Comparison of ENCODE assay signal across 23 mouse cellular contexts in the genomic region with DNA sequence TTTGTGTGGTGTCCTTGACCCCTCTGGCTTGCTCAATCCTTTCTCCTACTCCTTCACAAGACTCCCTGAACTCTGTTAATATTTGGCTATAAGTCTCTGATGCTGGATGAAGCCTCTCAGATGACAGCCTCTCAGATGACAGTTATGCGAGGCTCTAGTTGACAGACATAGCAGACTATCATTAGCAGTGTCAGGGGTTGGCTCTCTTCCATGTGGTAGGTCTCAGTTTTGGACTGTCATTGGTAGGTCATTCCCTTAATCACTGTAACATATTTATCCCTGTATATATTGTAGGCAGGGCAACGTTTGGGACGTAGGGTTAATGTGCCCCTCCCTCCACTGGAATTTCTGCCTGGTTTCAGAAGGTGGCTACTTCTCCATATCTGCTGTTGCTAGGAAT. TPM values are rescaled to one million over a fixed set of nuclear protein-coding genes. Genes with fewer than 3 reads are reported as not detected.
DNase-seq lines count a peak whose midpoint lies in the region; ATAC-seq and TF ChIP-seq lines count a peak whose summit lies in the region.
"Had no signal": no experiment of that assay in that cellular context is flagged by ENCODE, and none has a peak within 500 bp of the region (broad histone marks: within the 10 kb centered on the region; RNA-seq: fewer than 3 reads in every experiment).

No protein-coding gene starts in this region.

- H3K4me3 ChIP-seq in liver, adult 2 months (ENCODE audit: insufficient read depth, low read depth, low read length): no peak overlapping the region
- no peak overlapping the region for H3K4me3 ChIP-seq in lung, embryonic 14.5 days (ENCODE audit: low read depth, low read length)
- no peak overlapping the region for H3K4me3 ChIP-seq in lung, embryonic 16.5 days (ENCODE audit: low read length)
- no peak overlapping the region for H3K4me3 ChIP-seq in midbrain, embryonic 11.5 days (ENCODE audit: low read depth, low read length)
- no peak overlapping the region for H3K4me3 ChIP-seq in midbrain, postnatal 0 days (ENCODE audit: low read depth, low read length)

- H3K79me2 ChIP-seq in liver, adult 2 months (ENCODE audit: control insufficient read depth, insufficient read depth, low read length): no peaks in the 10 kb centered on the region

- ATAC-seq in lung, embryonic 14.5 days (ENCODE audit: insufficient read depth): peak; percentile 85
- peak; percentile 43; the same call in 1 of the 2 replicates for ATAC-seq in lung, embryonic 16.5 days (ENCODE audit: low read depth)
- peak; percentile 40; the same call in 1 of the 2 replicates for ATAC-seq in midbrain, embryonic 11.5 days (ENCODE audit: low FRiP score)
- no peak for ATAC-seq in midbrain, postnatal 0 days (ENCODE audit: low FRiP score)
- ATAC-seq: activated CD4-positive, CD25-positive, alpha-beta regulatory T cell, adult 4 months; CD4-positive, CD25-positive, alpha-beta regulatory T cell, adult 4 months; Patski had no signal

- H3K27me3 ChIP-seq in liver, adult 2 months (ENCODE audit: control insufficient read depth, insufficient read depth, low read length): no peaks in the 10 kb centered on the region
- no peaks in the 10 kb centered on the region for H3K27me3 ChIP-seq in lung, embryonic 14.5 days (ENCODE audit: insufficient read depth, low read length)
- no peaks in the 10 kb centered on the region for H3K27me3 ChIP-seq in lung, embryonic 16.5 days (ENCODE audit: control insufficient read depth, insufficient read depth, low read depth, low read length)
- H3K27me3 ChIP-seq in midbrain, embryonic 11.5 days (ENCODE audit: control insufficient read depth, insufficient read depth, low read length): no peaks in the 10 kb centered on the region
- H3K27me3 ChIP-seq in midbrain, postnatal 0 days (ENCODE audit: insufficient read depth, low read length): no peaks in the 10 kb centered on the region
- H3K27me3 ChIP-seq: CH12.LX, Patski had no signal

- WGBS in liver, adult 2 months: 72% methylated on average over 3 of the region's 3 CpGs
- 38% methylated on average over 3 of the region's 3 CpGs for WGBS in lung, embryonic 14.5 days
- 35% methylated on average over 3 of the region's 3 CpGs for WGBS in lung, embryonic 16.5 days
- WGBS in midbrain, embryonic 11.5 days: 93% methylated on average over 3 of the region's 3 CpGs
- WGBS in midbrain, postnatal 0 days: 91% methylated on average over 3 of the region's 3 CpGs

- no peak for TF ChIP-seq POLR2A in liver, adult 2 months (IDR thresholded peaks at IDR 0.05; ENCODE audit: extremely low read depth, insufficient read depth, low read length)

- H3K9me3 ChIP-seq in lung, embryonic 14.5 days (ENCODE audit: low read depth, low read length): no peaks in the 10 kb centered on the region
- no peaks in the 10 kb centered on the region for H3K9me3 ChIP-seq in lung, embryonic 16.5 days (ENCODE audit: control insufficient read depth, low read length)
- H3K9me3 ChIP-seq in midbrain, embryonic 11.5 days (ENCODE audit: control insufficient read depth, low read length): no peaks in the 10 kb centered on the region
- H3K9me3 ChIP-seq in midbrain, postnatal 0 days (ENCODE audit: low read length): no peaks in the 10 kb centered on the region
- H3K9me3 ChIP-seq: G1E had no signal

- no peak for TF ChIP-seq CTCF in liver, adult 2 months (IDR thresholded peaks at IDR 0.05; ENCODE audit: low read depth, low read length)
- no peak for TF ChIP-seq CTCF in lung, embryonic 14.5 days (IDR thresholded peaks at IDR 0.05; ENCODE audit: low read depth)
- TF ChIP-seq CTCF in midbrain, postnatal 0 days (IDR thresholded peaks at IDR 0.05): no peak

- no peak overlapping the region for H3K27ac ChIP-seq in liver, adult 2 months (replicated peaks; ENCODE audit: insufficient read depth, low read depth, low read length)
- H3K27ac ChIP-seq in lung, embryonic 14.5 days (ENCODE audit: low read depth): no peak overlapping the region
- H3K27ac ChIP-seq in lung, embryonic 16.5 days (ENCODE audit: low read length): no peak overlapping the region
- H3K27ac ChIP-seq in midbrain, embryonic 11.5 days (ENCODE audit: low read depth, low read length): no peak overlapping the region
- H3K27ac ChIP-seq in midbrain, postnatal 0 days (ENCODE audit: low read depth, low read length): no peak overlapping the region

- peak; percentile 6 for DNase-seq in liver, adult 2 months (ENCODE audit: extremely low read depth, low read depth, low spot score)
- no peak for DNase-seq in liver
- DNase-seq in lung, embryonic 14.5 days: peak; percentile 67
- no peak for DNase-seq in lung, adult 18-20 months
- DNase-seq in lung, postnatal 14 days: no peak
- DNase-seq in midbrain, embryonic 11.5 days (ENCODE audit: low spot score, missing footprints): no peak
- no peak for DNase-seq in midbrain, postnatal 0 days (ENCODE audit: low spot score)
- DNase-seq: adrenal gland, adult 2 months; adrenal gland, adult 8-10 months; adrenal gland, postnatal 10 days; adrenal gland, postnatal 14 days; adrenal gland, postnatal 25 days; adrenal gland, postnatal 36 days; B cell, adult 2 months; cerebellum, adult 11 months; cerebellum, adult 11-12 months had no signal

- no peaks in the 10 kb centered on the region for H3K4me1 ChIP-seq in liver, adult 2 months (ENCODE audit: control insufficient read depth, insufficient read depth, low read length)
- no peaks in the 10 kb centered on the region for H3K4me1 ChIP-seq in lung, embryonic 14.5 days (ENCODE audit: insufficient read depth)
- H3K4me1 ChIP-seq in lung, embryonic 16.5 days (replicated peaks; ENCODE audit: control insufficient read depth, insufficient read depth, low read length): no peaks in the 10 kb centered on the region
- no peaks in the 10 kb centered on the region for H3K4me1 ChIP-seq in midbrain, embryonic 11.5 days (ENCODE audit: control insufficient read depth, insufficient read depth, low read length)
- H3K4me1 ChIP-seq in midbrain, postnatal 0 days (ENCODE audit: insufficient read depth, low read length): no peaks in the 10 kb centered on the region

- no peak overlapping the region for H3K4me2 ChIP-seq in lung, embryonic 14.5 days
- H3K4me2 ChIP-seq in lung, embryonic 16.5 days (ENCODE audit: low read depth, low read length): no peak overlapping the region
- H3K4me2 ChIP-seq in midbrain, embryonic 11.5 days: no peak overlapping the region
- H3K4me2 ChIP-seq in midbrain, postnatal 0 days (ENCODE audit: low read depth, low read length, poor library complexity, severe bottlenecking): no peak overlapping the region

- no peaks in the 10 kb centered on the region for H3K36me3 ChIP-seq in liver, adult 2 months (ENCODE audit: control insufficient read depth, insufficient read depth, low read length)
- H3K36me3 ChIP-seq in lung, embryonic 14.5 days (ENCODE audit: insufficient read depth): no peaks in the 10 kb centered on the region
- no peaks in the 10 kb centered on the region for H3K36me3 ChIP-seq in lung, embryonic 16.5 days (ENCODE audit: control insufficient read depth, insufficient read depth, low read length)
- H3K36me3 ChIP-seq in midbrain, embryonic 11.5 days (ENCODE audit: control insufficient read depth, insufficient read depth, low read length): no peaks in the 10 kb centered on the region
- no peaks in the 10 kb centered on the region for H3K36me3 ChIP-seq in midbrain, postnatal 0 days (ENCODE audit: insufficient read depth, low read length)
- H3K36me3 ChIP-seq: G1E had no signal

- no peak overlapping the region for H3K9ac ChIP-seq in liver, adult 2 months (ENCODE audit: low read depth, low read length)
- no peak overlapping the region for H3K9ac ChIP-seq in lung, embryonic 14.5 days
- H3K9ac ChIP-seq in lung, embryonic 16.5 days (ENCODE audit: low read length): no peak overlapping the region
- H3K9ac ChIP-seq in midbrain, embryonic 11.5 days (ENCODE audit: low read length): no peak overlapping the region
- H3K9ac ChIP-seq in midbrain, postnatal 0 days (replicated peaks; ENCODE audit: low read length, poor library complexity, severe bottlenecking): no peak overlapping the region

RNA-seq across cellular contexts. Expression of gene Fstl5, which starts 22.9 kb away (rescaled TPM):
- total RNA-seq in liver, adult 2 months (2014; rRNA removed): 0.07 TPM in 1 of 2 replicates, not detected in the other
- not detected in 2 replicates for polyA plus RNA-seq in liver, adult 2 months (2012; rRNA removed)
- 0.22 and 0.43 TPM in 2 replicates for polyA plus RNA-seq in lung, embryonic 14.5 days (2014; fragmentation: Nextera tagmentation; extraction: Ambion mirVana)
- 0.53 and 0.57 TPM in 2 replicates for polyA plus RNA-seq in lung, embryonic 16.5 days (2015; fragmentation: Nextera tagmentation; extraction: Ambion mirVana)
- polyA plus RNA-seq in midbrain, embryonic 11.5 days (2014; fragmentation: Nextera tagmentation; extraction: Ambion mirVana): 9.5 and 13.3 TPM in 2 replicates
- total RNA-seq in midbrain, postnatal 0 days (2014; rRNA removed): 60.9 and 71.7 TPM in 2 replicates
- polyA plus RNA-seq in midbrain, postnatal 0 days (2015; fragmentation: Nextera tagmentation; extraction: Ambion mirVana): 46.2 and 47.9 TPM in 2 replicates
- total RNA-seq: CH12.LX had no signal
- polyA plus RNA-seq: activated CD4-positive, CD25-positive, alpha-beta regulatory T cell, adult 4 months; C2C12; CD4-positive, CD25-positive, alpha-beta regulatory T cell, adult 4 months; G1E; Patski had no signal

Comparison
In these comparisons a context has a peak if more than half of its experiments do, and no peak if none do; other contexts are left out.
1. DNase-seq: peak in liver, adult 2 months (single experiment) and lung, embryonic 14.5 days (single experiment); none in liver (single experiment), lung, adult 18-20 months (0 of 2), lung, postnatal 14 days (single experiment), midbrain, embryonic 11.5 days (single experiment) and midbrain, postnatal 0 days (single experiment).